Mouse (Mus musculus) hindbrain, postnatal 0 days (tissue): ENCODE data around the gene Fgfr2. TPM values are rescaled to one million over a fixed set of nuclear protein-coding genes. Genes with fewer than 3 reads are reported as not detected.

Experiments used
- ATAC-seq: fragments of 200-750 bp; cut with Nextera tagmentation; 2 replicates; pipeline ENCODE4 v1.8.0; 2017; ENCODE audit warnings: mild to moderate bottlenecking, moderate TSS enrichment, moderate library complexity
- DNase-seq: peaks from one replicate; pipeline ENCODE4 v3.0.0-alpha.2; 2015; ENCODE audit warnings: low spot score
- H3K27ac ChIP-seq: fragments of 300-500 bp; sonication (generic); 2 replicates; pipeline ENCODE4 v1.5.1; 2014; ENCODE audit warnings: mild to moderate bottlenecking
- H3K27me3 ChIP-seq: fragments of 300-500 bp; sonication (generic); 2 replicates; pipeline ENCODE4 v1.6.1; 2014; ENCODE audit warnings: low read length, mixed read lengths; ENCODE audit not compliant: insufficient read depth
- H3K36me3 ChIP-seq: fragments of 300-500 bp; sonication (generic); 2 replicates; pipeline ENCODE4 v1.6.1; 2014; ENCODE audit warnings: low read length, mixed read lengths; ENCODE audit not compliant: insufficient read depth
- H3K4me1 ChIP-seq: fragments of 300-500 bp; sonication (generic); 2 replicates; pipeline ENCODE4 v1.6.1; 2014; ENCODE audit warnings: antibody characterized with exemption, low read length, mixed read lengths; ENCODE audit not compliant: insufficient read depth
- H3K4me2 ChIP-seq: fragments of 300-500 bp; sonication (generic); 2 replicates; pipeline ENCODE4 v1.6.1; 2014; ENCODE audit warnings: low read depth, mild to moderate bottlenecking, low read length, moderate library complexity, mixed read lengths
- H3K4me3 ChIP-seq: fragments of 300-500 bp; sonication (generic); 2 replicates; pipeline ENCODE4 v1.5.1; 2014; ENCODE audit warnings: low read length
- H3K9ac ChIP-seq: fragments of 300-500 bp; sonication (generic); replicated peaks from 2 replicates; pipeline ENCODE4 v1.6.1; 2014; ENCODE audit warnings: mild to moderate bottlenecking, low read length, moderate library complexity, mixed read lengths
- H3K9me3 ChIP-seq: fragments of 300-500 bp; sonication (generic); 2 replicates; pipeline ENCODE4 v1.6.1; 2016; ENCODE audit warnings: low read length, mixed read lengths
- CTCF ChIP-seq: IDR thresholded peaks from 2 replicates; pipeline ENCODE4 v1.5.1; 2016; ENCODE audit warnings: antibody characterized with exemption, control low read depth, low read depth
- WGBS: fragments of 180-500 bp; shearing (Covaris S2); extraction: QIAGEN DNeasy Blood & Tissue Kit; methylation state at CpG from one replicate; pipeline ENCODE4 v1.1.7; 2014; 5-methylcytosine and 5-hydroxymethylcytosine counted together
- polyA plus RNA-seq: library from polyadenylated mRNA; unstranded; fragments of >200 nt; fragmentation: Nextera tagmentation; extraction: Ambion mirVana; gene quantifications from 2 replicates; pipeline ENCODE4 v1.2.1, GENCODE M21; 2015
- total RNA-seq: library from RNA; depleted of rRNA; stranded (reverse); fragments of >200 nt; gene quantifications from 2 replicates; pipeline ENCODE4 v1.2.3, GENCODE M21; 2014

The Fgfr2 gene
- total and polyA plus RNA-seq, 2 experiments from 2014 or later, result 17.3 to 49.0 TPM

GRCm38 (mm10) chr7:130576981-130577380, 2546.2 kb downstream of the Fgfr2 start:
- no peak overlapping the region for H3K4me3 ChIP-seq
- H3K36me3 ChIP-seq, result no peaks in the 10 kb centered on the region
- no peak for TF ChIP-seq CTCF
- H3K27ac ChIP-seq, result no peak overlapping the region
- DNase-seq (no peak), ATAC-seq (no peak)
- H3K9me3 ChIP-seq, result no peaks in the 10 kb centered on the region
- no peak overlapping the region for H3K9ac ChIP-seq
- H3K4me1 ChIP-seq, result no peaks in the 10 kb centered on the region
- no peaks in the 10 kb centered on the region for H3K27me3 ChIP-seq
- 19% methylated on average over 10 of the region's 10 CpGs for WGBS
- H3K4me2 ChIP-seq, result peak overlapping the region; percentile 38

- no peaks in the 10 kb centered on the region for H3K9me3 ChIP-seq
- H3K27ac ChIP-seq, result no peak overlapping the region
- TF ChIP-seq CTCF, result no peak
- ATAC-seq (peak; percentile 45), DNase-seq (peak; percentile 58)
- H3K9ac ChIP-seq, result no peak overlapping the region
- H3K36me3 ChIP-seq, result no peaks in the 10 kb centered on the region
- 25% methylated on average over 13 of the region's 13 CpGs for WGBS
- peak overlapping the region; percentile 29; the same call in 1 of the 2 replicates for H3K4me2 ChIP-seq
- H3K4me3 ChIP-seq, result no peak overlapping the region
- H3K27me3 ChIP-seq, result no peaks in the 10 kb centered on the region
- no peaks in the 10 kb centered on the region for H3K4me1 ChIP-seq
Measured at GRCm38 (mm10) chr7:130574211-130574991, 2548.7 kb downstream of the Fgfr2 start.

DNA sequence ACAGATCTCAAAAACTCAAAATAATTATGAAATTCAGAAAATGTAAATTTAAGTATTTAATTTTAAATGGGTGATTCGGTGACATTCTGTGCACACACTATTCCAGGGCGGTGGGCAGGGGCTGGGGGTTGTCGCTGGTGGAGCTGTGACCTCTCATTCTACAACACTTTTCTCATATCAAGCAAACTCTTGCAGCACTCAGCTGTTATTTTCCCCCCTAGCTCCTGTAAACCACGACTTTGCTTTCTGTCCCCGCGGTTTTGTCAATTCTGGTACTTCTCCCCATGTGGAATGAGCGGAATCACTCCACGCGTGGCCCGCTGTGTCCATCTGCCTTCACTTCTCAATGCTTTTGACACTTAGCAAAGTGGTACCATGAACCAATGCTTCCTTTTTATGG, 2549.4 kb downstream of the Fgfr2 start:
- no peak overlapping the region for H3K4me2 ChIP-seq
- H3K9ac ChIP-seq, result no peak overlapping the region
- no peaks in the 10 kb centered on the region for H3K9me3 ChIP-seq
- no peaks in the 10 kb centered on the region for H3K4me1 ChIP-seq
- no peak overlapping the region for H3K4me3 ChIP-seq
- H3K27me3 ChIP-seq, result no peaks in the 10 kb centered on the region
- no peak overlapping the region for H3K27ac ChIP-seq
- H3K36me3 ChIP-seq, result no peaks in the 10 kb centered on the region
- DNase-seq (no peak), ATAC-seq (no peak)
- 90% methylated on average over 10 of the region's 10 CpGs for WGBS
- no peak for TF ChIP-seq CTCF

DNA sequence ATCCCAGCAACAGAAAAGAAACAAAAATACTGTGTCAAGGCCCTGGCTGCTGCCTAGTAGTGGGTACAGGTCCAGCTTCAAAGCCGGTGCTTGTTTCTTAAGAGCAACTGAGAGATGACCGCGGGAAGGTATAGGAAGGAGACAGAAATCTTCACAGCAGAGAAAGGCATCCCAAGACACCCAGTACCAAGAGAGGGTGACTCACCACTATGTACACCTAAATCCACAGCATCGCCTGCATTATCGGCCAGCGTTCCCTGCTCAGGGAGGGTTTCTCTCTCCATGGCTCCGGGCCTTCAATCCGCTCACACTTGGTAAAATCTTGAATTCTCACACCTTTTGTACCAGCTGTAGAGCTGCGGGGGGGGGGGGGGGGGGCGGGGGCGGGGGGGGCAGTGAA, 2550.3 kb downstream of the Fgfr2 start, which contains the start of gene Nsmce4a:
Gene Nsmce4a (minus strand): TSS at position 298 of the 400 bp plus-strand sequence.
- Histone ChIP-seq H3K4me2 (no peak within 1 kb of the TSS), H3K27ac (no peak within 1 kb of the TSS), H3K27me3 (no peaks in the 10 kb centered on the region), H3K4me1 (no peaks in the 10 kb centered on the region), H3K36me3 (no peaks in the 10 kb centered on the region), H3K4me3 (no peak within 1 kb of the TSS), H3K9me3 (no peaks in the 10 kb centered on the region), H3K9ac (no peak within 1 kb of the TSS)
- DNase-seq, result no peak
- ATAC-seq, result no peak
- no peak for TF ChIP-seq CTCF
- 86% methylated on average over 8 of the region's 11 CpGs for WGBS

DNA sequence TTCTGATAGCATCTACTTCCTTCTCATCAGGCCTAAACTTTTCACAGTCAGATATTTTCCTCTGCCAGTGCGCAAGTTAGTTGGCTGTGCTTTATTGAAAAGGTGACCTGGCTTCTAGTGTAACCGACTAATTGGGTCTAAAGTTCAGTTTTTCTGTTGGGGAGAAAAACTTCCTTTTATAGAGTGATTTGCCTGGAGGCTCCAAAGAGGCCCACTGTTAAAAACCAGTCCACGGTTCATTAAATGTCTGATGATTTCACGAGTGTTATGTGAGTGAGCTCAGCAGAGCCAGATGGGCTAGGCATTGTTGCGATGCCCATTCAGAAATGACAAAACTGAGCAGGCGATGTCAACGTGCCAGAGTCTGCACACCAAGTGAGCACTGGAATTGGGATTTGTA, 2552.7 kb downstream of the Fgfr2 start:
- no peak for DNase-seq
- Histone ChIP-seq H3K36me3 (no peaks in the 10 kb centered on the region), H3K9ac (no peak overlapping the region), H3K4me2 (no peak overlapping the region), H3K4me1 (no peaks in the 10 kb centered on the region), H3K27me3 (no peaks in the 10 kb centered on the region), H3K27ac (no peak overlapping the region), H3K9me3 (no peaks in the 10 kb centered on the region), H3K4me3 (no peak overlapping the region)
- ATAC-seq, result no peak
- TF ChIP-seq CTCF, result no peak
- 35% methylated on average over 7 of the region's 7 CpGs for WGBS

- ATAC-seq (no peak), DNase-seq (no peak)
- Histone ChIP-seq H3K9me3 (no peaks in the 10 kb centered on the region), H3K9ac (no peak overlapping the region), H3K27me3 (no peaks in the 10 kb centered on the region), H3K4me3 (no peak overlapping the region), H3K4me2 (no peak overlapping the region), H3K4me1 (no peaks in the 10 kb centered on the region), H3K27ac (no peak overlapping the region), H3K36me3 (no peaks in the 10 kb centered on the region)
- TF ChIP-seq CTCF, result no peak
- 76% methylated on average over 9 of the region's 9 CpGs for WGBS
Measured at GRCm38 (mm10) chr7:130568783-130569436, 2554.2 kb downstream of the Fgfr2 start.

GRCm38 (mm10) chr7:130564596-130564995, 2558.6 kb downstream of the Fgfr2 start:
- TF ChIP-seq CTCF, result no peak
- ATAC-seq (no peak), DNase-seq (no peak)
- 70% methylated on average over 3 of the region's 3 CpGs for WGBS
- Histone ChIP-seq H3K27ac (no peak overlapping the region), H3K4me2 (no peak overlapping the region), H3K9me3 (no peaks in the 10 kb centered on the region), H3K36me3 (no peaks in the 10 kb centered on the region), H3K9ac (no peak overlapping the region), H3K27me3 (no peaks in the 10 kb centered on the region), H3K4me3 (no peak overlapping the region), H3K4me1 (no peaks in the 10 kb centered on the region)
